8 mouse cellular contexts compared by ENCODE assay signal in genomic region chr7:143008996-143009665, GRCm38 (mm10). TPM values are rescaled to one million over a fixed set of nuclear protein-coding genes. Genes with fewer than 3 reads are reported as not detected.
DNase-seq lines count a peak whose midpoint lies in the region; ATAC-seq and TF ChIP-seq lines count a peak whose summit lies in the region.

No protein-coding gene starts in this region.

- 64% methylated on average over 3 of the region's 4 CpGs for WGBS in midbrain, embryonic 12.5 days
- 64% methylated on average over 3 of the region's 4 CpGs for WGBS in midbrain, embryonic 14.5 days
- 45% methylated on average over 3 of the region's 4 CpGs for WGBS in forebrain, postnatal 0 days
- WGBS in hindbrain, postnatal 0 days, result 56% methylated on average over 2 of the region's 4 CpGs
- 52% methylated on average over 3 of the region's 4 CpGs for WGBS in liver, embryonic 12.5 days (ENCODE audit: insufficient replicate concordance)
- WGBS in stomach, embryonic 15.5 days, result 41% methylated on average over 3 of the region's 4 CpGs

- no peaks in the 10 kb centered on the region for H3K27me3 ChIP-seq in midbrain, embryonic 12.5 days
- no peaks in the 10 kb centered on the region for H3K27me3 ChIP-seq in midbrain, embryonic 14.5 days (ENCODE audit: control insufficient read depth, insufficient read depth, low read length)
- H3K27me3 ChIP-seq in forebrain, postnatal 0 days (ENCODE audit: insufficient read depth, low read length), result no peaks in the 10 kb centered on the region
- no peaks in the 10 kb centered on the region for H3K27me3 ChIP-seq in hindbrain, postnatal 0 days (ENCODE audit: insufficient read depth, low read length)
- H3K27me3 ChIP-seq in liver, embryonic 12.5 days (replicated peaks), result no peaks in the 10 kb centered on the region
- H3K27me3 ChIP-seq in stomach, embryonic 15.5 days (replicated peaks), result no peaks in the 10 kb centered on the region

- H3K9ac ChIP-seq in midbrain, embryonic 12.5 days (replicated peaks), result no peak overlapping the region
- no peak overlapping the region for H3K9ac ChIP-seq in midbrain, embryonic 14.5 days (replicated peaks; ENCODE audit: low read length)
- H3K9ac ChIP-seq in forebrain, postnatal 0 days, result no peak overlapping the region
- H3K9ac ChIP-seq in hindbrain, postnatal 0 days (replicated peaks; ENCODE audit: low read length), result no peak overlapping the region
- peak overlapping the region; percentile 93 for H3K9ac ChIP-seq in liver, embryonic 12.5 days
- no peak overlapping the region for H3K9ac ChIP-seq in stomach, embryonic 15.5 days

- H3K9me3 ChIP-seq in midbrain, embryonic 12.5 days, result no peaks in the 10 kb centered on the region
- no peaks in the 10 kb centered on the region for H3K9me3 ChIP-seq in midbrain, embryonic 14.5 days (ENCODE audit: control insufficient read depth, low read length)
- no peaks in the 10 kb centered on the region for H3K9me3 ChIP-seq in forebrain, postnatal 0 days (ENCODE audit: low read length)
- H3K9me3 ChIP-seq in hindbrain, postnatal 0 days (ENCODE audit: low read length), result no peaks in the 10 kb centered on the region
- no peaks in the 10 kb centered on the region for H3K9me3 ChIP-seq in liver, embryonic 12.5 days (replicated peaks)
- no peaks in the 10 kb centered on the region for H3K9me3 ChIP-seq in stomach, embryonic 15.5 days

- H3K4me2 ChIP-seq in midbrain, embryonic 12.5 days (replicated peaks), result no peak overlapping the region
- H3K4me2 ChIP-seq in midbrain, embryonic 14.5 days (ENCODE audit: low read length), result no peak overlapping the region
- no peak overlapping the region for H3K4me2 ChIP-seq in forebrain, postnatal 0 days (ENCODE audit: low read depth)
- no peak overlapping the region for H3K4me2 ChIP-seq in hindbrain, postnatal 0 days (ENCODE audit: low read depth, low read length)
- H3K4me2 ChIP-seq in liver, embryonic 12.5 days, result peak overlapping the region; percentile 95
- peak overlapping the region; percentile 29 for H3K4me2 ChIP-seq in stomach, embryonic 15.5 days

- no peak for ATAC-seq in midbrain, embryonic 12.5 days (ENCODE audit: low FRiP score, low read depth)
- ATAC-seq in midbrain, embryonic 14.5 days (ENCODE audit: low FRiP score, low TSS enrichment), result no peak
- ATAC-seq in forebrain, postnatal 0 days, result peak; percentile 25; the same call in 1 of the 2 replicates
- no peak for ATAC-seq in hindbrain, postnatal 0 days
- ATAC-seq in liver, embryonic 12.5 days, result no peak
- peak; percentile 19; the same call in 1 of the 2 replicates for ATAC-seq in stomach, embryonic 15.5 days (ENCODE audit: insufficient read depth, low FRiP score, low read depth)

- no peak for TF ChIP-seq CTCF in forebrain, postnatal 0 days (IDR thresholded peaks at IDR 0.05; ENCODE audit: low read depth)
- no peak for TF ChIP-seq CTCF in hindbrain, postnatal 0 days (IDR thresholded peaks at IDR 0.05; ENCODE audit: low read depth)

- no peak for DNase-seq in midbrain, embryonic 14.5 days
- no peak for DNase-seq in forebrain, postnatal 0 days
- peak; percentile 40 for DNase-seq in hindbrain, postnatal 0 days (ENCODE audit: low spot score)
- no peak for DNase-seq in frontal cortex, postnatal 36 days (ENCODE audit: low spot score in 2 of 2)
- DNase-seq in thymus, postnatal 10 days (ENCODE audit: low spot score in 2 of 2), result no peak

- H3K36me3 ChIP-seq in midbrain, embryonic 12.5 days, result no peaks in the 10 kb centered on the region
- H3K36me3 ChIP-seq in midbrain, embryonic 14.5 days (ENCODE audit: control insufficient read depth, insufficient read depth, low read length), result no peaks in the 10 kb centered on the region
- H3K36me3 ChIP-seq in forebrain, postnatal 0 days (ENCODE audit: insufficient read depth), result no peaks in the 10 kb centered on the region
- no peaks in the 10 kb centered on the region for H3K36me3 ChIP-seq in hindbrain, postnatal 0 days (ENCODE audit: insufficient read depth, low read length)
- peaks cover 42% of the 10 kb centered on the region for H3K36me3 ChIP-seq in liver, embryonic 12.5 days
- no peaks in the 10 kb centered on the region for H3K36me3 ChIP-seq in stomach, embryonic 15.5 days

- H3K27ac ChIP-seq in midbrain, embryonic 12.5 days (replicated peaks), result 0 out of 2 replicates have a peak overlapping the region, but pooled peaks have one; percentile 6
- no peak overlapping the region for H3K27ac ChIP-seq in midbrain, embryonic 14.5 days (replicated peaks; ENCODE audit: low read depth, low read length)
- peak overlapping the region; percentile 35 for H3K27ac ChIP-seq in forebrain, postnatal 0 days (ENCODE audit: low read depth, low read length)
- peak overlapping the region; percentile 74; the same call in 1 of the 2 replicates for H3K27ac ChIP-seq in hindbrain, postnatal 0 days
- H3K27ac ChIP-seq in liver, embryonic 12.5 days, result peak overlapping the region; percentile 100
- peak overlapping the region; percentile 90 for H3K27ac ChIP-seq in stomach, embryonic 15.5 days

- H3K4me1 ChIP-seq in midbrain, embryonic 12.5 days, result peaks cover 14% of the 10 kb centered on the region
- peaks cover 21% of the 10 kb centered on the region for H3K4me1 ChIP-seq in midbrain, embryonic 14.5 days (ENCODE audit: control insufficient read depth, insufficient read depth, low read length)
- H3K4me1 ChIP-seq in forebrain, postnatal 0 days (ENCODE audit: insufficient read depth), result no peaks in the 10 kb centered on the region; the same call in 1 of the 2 replicates
- peaks cover 20% of the 10 kb centered on the region for H3K4me1 ChIP-seq in hindbrain, postnatal 0 days (ENCODE audit: insufficient read depth, low read length)
- peaks cover 94% of the 10 kb centered on the region for H3K4me1 ChIP-seq in liver, embryonic 12.5 days
- peaks cover 66% of the 10 kb centered on the region for H3K4me1 ChIP-seq in stomach, embryonic 15.5 days

- H3K4me3 ChIP-seq in midbrain, embryonic 12.5 days, result no peak overlapping the region
- H3K4me3 ChIP-seq in midbrain, embryonic 14.5 days (replicated peaks; ENCODE audit: low read depth, low read length), result no peak overlapping the region
- H3K4me3 ChIP-seq in forebrain, postnatal 0 days (ENCODE audit: low read depth, low read length), result no peak overlapping the region
- no peak overlapping the region for H3K4me3 ChIP-seq in hindbrain, postnatal 0 days (ENCODE audit: low read length)
- H3K4me3 ChIP-seq in liver, embryonic 12.5 days, result peak overlapping the region; percentile 82
- no peak overlapping the region for H3K4me3 ChIP-seq in stomach, embryonic 15.5 days (replicated peaks)

RNA-seq across cellular contexts. Expression of gene Tspan32, which starts 4.3 kb away (rescaled TPM):
- 1.5 and 1.8 TPM in 2 replicates for polyA plus RNA-seq in midbrain, embryonic 12.5 days (2016; fragmentation: Nextera tagmentation; extraction: Ambion mirVana)
- 0.27 and 0.57 TPM in 2 replicates for polyA plus RNA-seq in midbrain, embryonic 14.5 days (2014; fragmentation: Nextera tagmentation; extraction: Ambion mirVana)
- total RNA-seq in forebrain, postnatal 0 days (2014; rRNA removed), result 1.4 TPM in 1 of 2 replicates, not detected in the other
- polyA plus RNA-seq in forebrain, postnatal 0 days (2015; fragmentation: Nextera tagmentation; extraction: Ambion mirVana), result 0.53 and 0.56 TPM in 2 replicates
- total RNA-seq in hindbrain, postnatal 0 days (2014; rRNA removed), result 0.16 and 0.29 TPM in 2 replicates
- polyA plus RNA-seq in hindbrain, postnatal 0 days (2015; fragmentation: Nextera tagmentation; extraction: Ambion mirVana), result 0.40 and 0.71 TPM in 2 replicates
- polyA plus RNA-seq in liver, embryonic 12.5 days (2016; fragmentation: Nextera tagmentation; extraction: Ambion mirVana), result 105 and 106 TPM in 2 replicates
- 3.6 and 7.3 TPM in 2 replicates for polyA plus RNA-seq in stomach, embryonic 15.5 days (2015; fragmentation: Nextera tagmentation; extraction: Ambion mirVana)

RNA-seq across cellular contexts. Expression of gene Ascl2, which starts 40.1 kb away (rescaled TPM):
- polyA plus RNA-seq in midbrain, embryonic 12.5 days (2016; fragmentation: Nextera tagmentation; extraction: Ambion mirVana), result 0.40 TPM in 1 of 2 replicates, not detected in the other
- 0.47 and 0.61 TPM in 2 replicates for polyA plus RNA-seq in midbrain, embryonic 14.5 days (2014; fragmentation: Nextera tagmentation; extraction: Ambion mirVana)
- 0.54 TPM in 1 of 2 replicates, not detected in the other for total RNA-seq in forebrain, postnatal 0 days (2014; rRNA removed)
- polyA plus RNA-seq in forebrain, postnatal 0 days (2015; fragmentation: Nextera tagmentation; extraction: Ambion mirVana), result 0.44 and 0.52 TPM in 2 replicates
- total RNA-seq in hindbrain, postnatal 0 days (2014; rRNA removed), result 2.9 TPM in 1 of 2 replicates, not detected in the other
- 0.69 and 1.1 TPM in 2 replicates for polyA plus RNA-seq in hindbrain, postnatal 0 days (2015; fragmentation: Nextera tagmentation; extraction: Ambion mirVana)
- 1.3 TPM in 2 replicates for polyA plus RNA-seq in liver, embryonic 12.5 days (2016; fragmentation: Nextera tagmentation; extraction: Ambion mirVana)
- 5.5 and 6.1 TPM in 2 replicates for polyA plus RNA-seq in stomach, embryonic 15.5 days (2015; fragmentation: Nextera tagmentation; extraction: Ambion mirVana)

RNA-seq across cellular contexts. Expression of gene Cd81, which starts 43.4 kb away (rescaled TPM):
- 214 and 228 TPM in 2 replicates for polyA plus RNA-seq in midbrain, embryonic 12.5 days (2016; fragmentation: Nextera tagmentation; extraction: Ambion mirVana)
- polyA plus RNA-seq in midbrain, embryonic 14.5 days (2014; fragmentation: Nextera tagmentation; extraction: Ambion mirVana), result 316 and 322 TPM in 2 replicates
- 349 and 423 TPM in 2 replicates for total RNA-seq in forebrain, postnatal 0 days (2014; rRNA removed)
- polyA plus RNA-seq in forebrain, postnatal 0 days (2015; fragmentation: Nextera tagmentation; extraction: Ambion mirVana), result 470 and 473 TPM in 2 replicates
- total RNA-seq in hindbrain, postnatal 0 days (2014; rRNA removed), result 758 and 776 TPM in 2 replicates
- polyA plus RNA-seq in hindbrain, postnatal 0 days (2015; fragmentation: Nextera tagmentation; extraction: Ambion mirVana), result 708 and 751 TPM in 2 replicates
- 154 TPM in 2 replicates for polyA plus RNA-seq in liver, embryonic 12.5 days (2016; fragmentation: Nextera tagmentation; extraction: Ambion mirVana)
- polyA plus RNA-seq in stomach, embryonic 15.5 days (2015; fragmentation: Nextera tagmentation; extraction: Ambion mirVana), result 551 and 575 TPM in 2 replicates

RNA-seq across cellular contexts. Expression of gene Tssc4, which starts 59.9 kb away (rescaled TPM):
- 95.1 and 111 TPM in 2 replicates for polyA plus RNA-seq in midbrain, embryonic 12.5 days (2016; fragmentation: Nextera tagmentation; extraction: Ambion mirVana)
- polyA plus RNA-seq in midbrain, embryonic 14.5 days (2014; fragmentation: Nextera tagmentation; extraction: Ambion mirVana), result 70.4 and 102 TPM in 2 replicates
- 71.5 and 86.5 TPM in 2 replicates for total RNA-seq in forebrain, postnatal 0 days (2014; rRNA removed)
- 91.8 and 101 TPM in 2 replicates for polyA plus RNA-seq in forebrain, postnatal 0 days (2015; fragmentation: Nextera tagmentation; extraction: Ambion mirVana)
- 106 and 118 TPM in 2 replicates for total RNA-seq in hindbrain, postnatal 0 days (2014; rRNA removed)
- polyA plus RNA-seq in hindbrain, postnatal 0 days (2015; fragmentation: Nextera tagmentation; extraction: Ambion mirVana), result 101 and 102 TPM in 2 replicates
- polyA plus RNA-seq in liver, embryonic 12.5 days (2016; fragmentation: Nextera tagmentation; extraction: Ambion mirVana), result 50.2 and 50.5 TPM in 2 replicates
- polyA plus RNA-seq in stomach, embryonic 15.5 days (2015; fragmentation: Nextera tagmentation; extraction: Ambion mirVana), result 78.7 and 84.8 TPM in 2 replicates

Comparison
In these comparisons a context has a peak if more than half of its experiments do, and no peak if none do; other contexts are left out.
1. ATAC-seq: peak in forebrain, postnatal 0 days (single experiment) and stomach, embryonic 15.5 days (single experiment); none in midbrain, embryonic 12.5 days (single experiment), midbrain, embryonic 14.5 days (single experiment), hindbrain, postnatal 0 days (single experiment) and liver, embryonic 12.5 days (single experiment).
2. H3K4me2 ChIP-seq: peak in liver, embryonic 12.5 days (single experiment) and stomach, embryonic 15.5 days (single experiment); none in midbrain, embryonic 12.5 days (single experiment), midbrain, embryonic 14.5 days (single experiment), forebrain, postnatal 0 days (single experiment) and hindbrain, postnatal 0 days (single experiment).
3. RNA of gene Tspan32, which starts 4.3 kb away (polyA plus RNA-seq): 105 to 106 TPM in liver, embryonic 12.5 days; 3.6 to 7.3 TPM in stomach, embryonic 15.5 days, 1.5 to 1.8 TPM in midbrain, embryonic 12.5 days, 0.27 to 0.57 TPM in midbrain, embryonic 14.5 days, 0.53 to 0.56 TPM in forebrain, postnatal 0 days and 0.40 to 0.71 TPM in hindbrain, postnatal 0 days; every median in the first group is over 10 times any median in the second.